Mouse (Mus musculus): ENCODE measurements around the gene Tmem52. TPM values are rescaled to one million over a fixed set of nuclear protein-coding genes. Genes with fewer than 3 reads are reported as not detected.

Gene Tmem52
- polyA plus RNA-seq, 1 experiment = not detected

DNA sequence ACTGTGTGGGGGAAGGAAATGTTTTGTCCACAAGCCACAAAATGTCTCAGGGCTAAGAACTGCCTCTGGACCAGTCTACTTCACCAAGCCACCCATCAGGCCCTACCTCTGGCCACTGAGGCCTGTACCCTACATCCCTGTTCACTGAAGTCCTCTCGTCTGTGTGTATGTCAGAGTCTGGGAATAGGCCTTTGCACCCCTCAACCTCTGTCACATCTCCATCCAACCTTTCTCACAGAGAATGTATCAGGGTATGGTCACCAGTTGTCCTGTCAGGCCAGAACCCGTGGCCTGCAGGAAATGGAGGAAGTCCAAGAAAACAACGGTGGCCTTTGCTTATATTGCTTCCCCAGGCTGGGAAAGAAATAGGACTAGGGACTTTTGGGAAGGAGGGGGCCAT, 16.6 kb downstream of the Tmem52 start:
- Histone ChIP-seq H3K27me3 (ENCODE audit: control insufficient read depth) (no peaks in the 10 kb centered on the region; the same call in 1 of the 2 replicates), H3K36me3 (ENCODE audit: control insufficient read depth) (no peaks in the 10 kb centered on the region), H3K4me3 (replicated peaks) (no peak overlapping the region), H3K9me3 (ENCODE audit: control insufficient read depth, low read length) (no peaks in the 10 kb centered on the region), H3K4me1 (ENCODE audit: control insufficient read depth) (peaks cover 53% of the 10 kb centered on the region)
- no peak for TF ChIP-seq TAL1 (IDR thresholded peaks at IDR 0.05; ENCODE audit: low read length)
- no peak for TF ChIP-seq GATA1 (IDR thresholded peaks at IDR 0.05; ENCODE audit: low read length)

DNA sequence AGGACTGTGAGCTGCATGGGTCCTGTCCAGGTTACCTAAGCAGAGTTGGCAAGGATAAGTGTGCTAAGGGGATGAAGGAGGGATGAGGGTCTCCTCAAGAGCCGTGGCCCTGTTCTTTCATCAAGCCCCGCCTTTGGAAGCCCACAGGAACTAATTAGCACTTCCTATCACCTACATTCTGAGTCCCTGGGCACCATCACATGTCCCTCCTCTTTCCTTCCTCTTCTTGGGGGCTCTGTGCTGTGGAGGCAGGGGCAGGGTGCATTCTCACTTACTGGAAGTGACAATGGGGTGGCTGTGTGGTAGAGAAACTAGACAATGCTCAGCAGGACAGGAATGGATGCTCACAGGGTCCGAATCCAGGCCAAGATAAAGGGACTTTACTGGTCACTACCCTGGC, 18.8 kb downstream of the Tmem52 start:
- H3K4me3 ChIP-seq (replicated peaks) = no peak overlapping the region
- H3K27me3 ChIP-seq (ENCODE audit: control insufficient read depth) = no peaks in the 10 kb centered on the region
- H3K4me1 ChIP-seq (ENCODE audit: control insufficient read depth) = peaks cover 62% of the 10 kb centered on the region
- no peaks in the 10 kb centered on the region for H3K9me3 ChIP-seq (ENCODE audit: control insufficient read depth, low read length)
- no peaks in the 10 kb centered on the region for H3K36me3 ChIP-seq (ENCODE audit: control insufficient read depth)
- no peak for TF ChIP-seq TAL1 (IDR thresholded peaks at IDR 0.05; ENCODE audit: low read length)
- no peak for TF ChIP-seq GATA1 (IDR thresholded peaks at IDR 0.05; ENCODE audit: low read length)

DNA sequence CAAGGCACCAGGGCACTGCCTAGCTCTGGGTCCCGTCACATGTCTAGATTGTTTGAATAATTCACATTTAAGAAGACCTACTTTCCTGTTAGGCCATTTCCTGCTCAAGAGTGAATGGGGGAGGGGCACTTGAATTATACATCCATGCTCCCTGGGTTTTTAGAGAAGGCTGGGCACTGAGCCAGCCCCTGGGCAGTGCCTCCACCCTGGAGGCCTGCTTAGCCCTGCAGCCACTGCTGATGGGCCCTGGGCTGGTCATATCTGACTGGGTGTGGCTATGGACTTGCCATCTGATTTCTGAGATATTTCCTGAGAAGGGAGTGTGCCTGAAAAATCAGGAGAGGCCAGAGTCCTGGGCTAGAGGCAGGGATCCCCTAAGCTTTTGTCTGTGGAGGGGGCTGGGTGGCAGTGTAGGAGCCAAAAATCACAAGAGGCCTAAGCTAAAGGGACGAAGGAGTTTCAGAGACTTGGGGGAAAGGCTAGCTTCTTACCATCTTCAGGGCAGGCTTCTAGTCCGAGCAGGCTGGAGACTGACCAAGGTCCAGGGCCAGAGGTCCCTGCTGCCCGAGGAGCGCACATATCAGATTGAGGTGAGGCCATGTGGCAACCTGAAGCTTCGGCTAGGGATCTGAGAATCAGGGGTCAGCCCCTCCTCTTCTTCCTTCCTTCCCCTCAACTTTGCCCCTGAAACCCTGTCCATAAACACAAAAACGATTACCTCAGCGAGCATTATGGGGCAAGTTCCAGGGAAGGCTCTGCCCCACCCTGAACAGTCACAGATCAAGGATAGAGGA, 19.5 kb downstream of the Tmem52 start:
- H3K36me3 ChIP-seq (ENCODE audit: control insufficient read depth) = no peaks in the 10 kb centered on the region
- no peaks in the 10 kb centered on the region for H3K27me3 ChIP-seq (ENCODE audit: control insufficient read depth)
- H3K4me3 ChIP-seq (replicated peaks) = peak overlapping the region; percentile 30
- no peaks in the 10 kb centered on the region for H3K9me3 ChIP-seq (ENCODE audit: control insufficient read depth, low read length)
- no peak for TF ChIP-seq GATA1 (IDR thresholded peaks at IDR 0.05; ENCODE audit: low read length)
- no peak for TF ChIP-seq TAL1 (IDR thresholded peaks at IDR 0.05; ENCODE audit: low read length)
- H3K4me1 ChIP-seq (ENCODE audit: control insufficient read depth) = peaks cover 66% of the 10 kb centered on the region

DNA sequence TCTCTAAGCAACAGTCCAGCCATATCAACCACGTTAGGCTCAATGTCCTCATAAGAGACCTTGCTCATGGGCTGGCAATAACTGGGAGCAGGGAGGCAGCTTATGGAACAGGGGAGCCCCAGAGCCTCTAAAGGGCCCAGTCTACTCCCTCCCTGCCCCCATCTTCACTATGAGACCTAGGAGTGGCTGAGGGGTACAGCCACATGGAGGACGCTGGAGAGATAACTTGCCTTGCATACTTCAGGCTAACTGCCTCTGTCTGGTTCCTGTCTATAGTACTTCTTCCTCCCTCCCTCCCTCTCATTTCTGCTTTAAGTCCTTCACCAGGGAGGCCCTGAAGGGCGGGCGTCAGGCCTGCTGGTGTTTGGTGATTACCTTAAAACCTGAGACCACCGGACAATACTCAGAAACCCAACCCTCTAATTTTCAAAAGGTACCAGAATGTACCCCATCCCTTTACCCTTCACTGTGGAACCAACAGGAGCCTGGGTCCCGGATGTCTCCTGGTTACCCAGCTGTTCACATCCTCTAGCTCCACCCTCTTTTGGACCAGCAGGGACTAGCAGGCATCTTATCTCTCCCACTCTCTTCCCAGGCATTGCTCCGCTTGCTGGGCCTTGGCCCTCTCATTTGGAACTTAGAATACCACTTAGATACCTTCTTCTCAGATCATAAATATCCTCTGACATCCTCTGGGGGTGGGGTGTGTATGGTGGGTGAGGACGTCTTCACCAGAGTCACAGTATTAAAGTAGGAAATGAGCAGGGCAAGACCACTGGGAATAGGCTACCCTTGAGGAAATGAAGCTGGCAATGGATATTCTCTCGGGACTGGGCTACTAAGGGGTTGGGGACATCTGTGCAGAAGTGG, 20.4 kb downstream of the Tmem52 start:
- H3K27me3 ChIP-seq (ENCODE audit: control insufficient read depth) = no peaks in the 10 kb centered on the region
- H3K36me3 ChIP-seq (ENCODE audit: control insufficient read depth) = no peaks in the 10 kb centered on the region
- H3K4me3 ChIP-seq (replicated peaks) = no peak overlapping the region
- TF ChIP-seq GATA1 (IDR thresholded peaks at IDR 0.05; ENCODE audit: low read length) (no peak), TAL1 (IDR thresholded peaks at IDR 0.05; ENCODE audit: low read length) (no peak)
- H3K4me1 ChIP-seq (ENCODE audit: control insufficient read depth) = peaks cover 73% of the 10 kb centered on the region
- no peaks in the 10 kb centered on the region for H3K9me3 ChIP-seq (ENCODE audit: control insufficient read depth, low read length)

DNA sequence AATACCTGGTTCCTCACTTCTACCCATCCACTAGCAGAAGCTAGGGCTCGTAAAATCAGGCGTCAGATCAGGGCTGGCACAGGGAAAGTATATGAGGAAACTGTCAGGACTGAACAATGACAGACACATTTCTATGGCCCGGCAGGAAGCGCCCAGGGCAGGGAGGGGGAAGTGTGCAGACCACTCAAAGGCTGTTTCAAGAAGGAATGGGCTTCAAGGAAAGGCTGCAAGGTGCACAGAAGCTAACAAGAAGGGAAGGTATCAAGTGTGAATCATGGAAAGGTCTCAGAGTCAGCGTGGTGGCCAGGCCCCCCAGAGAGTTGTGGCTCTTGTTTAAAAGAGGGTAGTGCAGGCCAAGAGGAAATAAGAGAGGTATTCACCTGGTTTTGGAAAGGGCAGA, 21.5 kb downstream of the Tmem52 start:
- TF ChIP-seq TAL1 (IDR thresholded peaks at IDR 0.05; ENCODE audit: low read length) = no peak
- no peak for TF ChIP-seq GATA1 (IDR thresholded peaks at IDR 0.05; ENCODE audit: low read length)
- H3K4me3 ChIP-seq (replicated peaks) = peak overlapping the region; percentile 92
- peaks cover 81% of the 10 kb centered on the region for H3K4me1 ChIP-seq (ENCODE audit: control insufficient read depth)
- H3K9me3 ChIP-seq (ENCODE audit: control insufficient read depth, low read length) = no peaks in the 10 kb centered on the region
- no peaks in the 10 kb centered on the region for H3K27me3 ChIP-seq (ENCODE audit: control insufficient read depth)
- peaks cover 2% of the 10 kb centered on the region for H3K36me3 ChIP-seq (ENCODE audit: control insufficient read depth)

DNA sequence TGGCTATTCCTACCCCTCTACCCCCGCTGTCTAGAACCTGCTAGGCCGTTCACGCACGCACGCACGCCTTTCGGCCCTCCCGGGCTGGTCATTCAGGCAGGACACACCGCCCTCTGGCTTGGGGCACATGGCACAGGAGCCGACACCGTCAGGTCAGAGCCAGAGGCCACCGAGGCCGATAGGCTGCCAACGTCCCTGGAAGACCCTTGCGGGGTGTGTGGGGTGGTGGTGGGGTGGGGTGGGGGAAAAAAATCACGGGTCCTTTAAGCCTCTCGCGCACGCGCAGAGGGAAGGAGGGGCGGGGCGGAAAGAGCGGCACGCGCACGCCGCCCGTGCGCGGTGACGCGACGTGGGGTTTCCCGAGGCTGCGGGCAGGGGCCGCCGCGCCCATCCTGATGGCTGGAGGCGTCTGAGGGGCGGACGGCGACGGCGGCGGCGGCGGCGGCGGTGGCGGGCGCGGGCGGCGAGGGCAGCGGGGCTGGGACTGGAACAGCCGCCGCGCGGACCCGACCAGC, 22.1 kb downstream of the Tmem52 start, which contains the start of gene Gnb1:
Gnb1 (plus strand) TSS at position 372 of the 515 bp plus-strand sequence.
- H3K9me3 ChIP-seq (ENCODE audit: control insufficient read depth, low read length) = no peaks in the 10 kb centered on the region
- no peak for TF ChIP-seq TAL1 (IDR thresholded peaks at IDR 0.05; ENCODE audit: low read length)
- no peak for TF ChIP-seq GATA1 (IDR thresholded peaks at IDR 0.05; ENCODE audit: low read length)

DNA sequence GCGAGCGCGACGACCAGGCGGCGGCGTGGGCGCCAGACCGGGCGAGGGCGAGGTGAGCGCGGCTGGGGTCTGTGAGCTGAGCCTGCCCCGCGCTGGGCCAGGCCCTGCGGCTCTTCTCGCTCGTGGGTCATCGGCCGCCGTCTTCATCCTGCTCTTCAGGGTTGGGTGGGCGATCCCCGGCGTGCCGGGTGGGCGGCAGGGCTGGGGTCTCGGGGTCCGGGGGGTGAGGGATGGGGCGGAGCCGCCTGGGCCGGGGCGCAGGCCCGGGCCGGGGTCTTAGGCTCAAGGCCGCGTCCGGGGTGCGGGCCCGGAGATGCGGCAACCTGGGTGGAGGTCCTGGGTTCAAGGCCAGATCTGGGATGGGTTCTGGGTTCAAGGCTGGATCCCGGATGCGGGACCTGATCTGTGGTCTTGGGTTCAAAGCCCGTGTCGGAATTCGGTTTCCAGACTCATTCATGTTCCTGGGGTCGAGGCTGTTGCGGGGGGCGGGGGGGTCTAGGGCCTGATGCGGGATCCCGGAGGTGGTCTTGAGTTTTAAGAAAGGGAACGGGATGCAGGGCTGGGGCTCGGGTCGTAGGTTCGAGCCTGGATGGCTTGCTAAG, 22.7 kb downstream of the Tmem52 start:
- TF ChIP-seq GATA1 (IDR thresholded peaks at IDR 0.05; ENCODE audit: low read length) (no peak), TAL1 (IDR thresholded peaks at IDR 0.05; ENCODE audit: low read length) (no peak)
- Histone ChIP-seq H3K4me3 (replicated peaks) (peak overlapping the region; percentile 92), H3K36me3 (ENCODE audit: control insufficient read depth) (peaks cover 8% of the 10 kb centered on the region), H3K4me1 (ENCODE audit: control insufficient read depth) (peaks cover 81% of the 10 kb centered on the region), H3K27me3 (ENCODE audit: control insufficient read depth) (no peaks in the 10 kb centered on the region), H3K9me3 (ENCODE audit: control insufficient read depth, low read length) (no peaks in the 10 kb centered on the region)

More for the DNA sequence above, 22.1 kb downstream of the Tmem52 start, which contains the start of gene Gnb1:
- H3K36me3 ChIP-seq (ENCODE audit: control insufficient read depth) = peaks cover 4% of the 10 kb centered on the region
- peak within 1 kb of the TSS; percentile 92 for H3K4me3 ChIP-seq (replicated peaks)
- peaks cover 82% of the 10 kb centered on the region for H3K4me1 ChIP-seq (ENCODE audit: control insufficient read depth)
- no peaks in the 10 kb centered on the region for H3K27me3 ChIP-seq (ENCODE audit: control insufficient read depth)

DNA sequence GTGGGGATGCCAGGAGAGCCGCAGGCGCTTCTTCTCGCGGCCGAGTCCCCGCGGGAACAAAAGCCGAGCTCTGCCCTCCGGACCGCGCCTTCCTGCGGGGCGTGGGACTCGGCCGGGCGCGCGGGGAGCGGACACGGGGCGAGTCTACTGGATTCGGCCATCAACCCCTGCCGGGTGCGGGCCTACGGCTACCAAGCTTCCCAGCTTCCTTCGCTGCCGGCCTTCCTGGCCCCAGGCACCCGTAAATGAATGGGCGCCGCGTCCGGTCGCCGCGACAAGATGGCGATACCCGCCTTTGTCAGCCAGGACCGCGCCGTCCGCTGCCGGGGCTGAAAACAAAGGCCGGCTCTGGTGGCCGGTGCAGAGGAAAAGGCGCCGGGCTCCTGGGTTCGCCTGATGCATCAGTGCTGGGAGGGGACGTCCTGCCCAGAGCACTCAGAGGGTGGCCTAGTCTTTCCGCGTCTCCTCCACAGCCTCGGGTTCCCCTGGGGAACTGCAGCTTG, 23.3 kb downstream of the Tmem52 start:
- Histone ChIP-seq H3K4me3 (replicated peaks) (peak overlapping the region; percentile 92), H3K4me1 (ENCODE audit: control insufficient read depth) (peaks cover 76% of the 10 kb centered on the region), H3K9me3 (ENCODE audit: control insufficient read depth, low read length) (no peaks in the 10 kb centered on the region), H3K36me3 (ENCODE audit: control insufficient read depth) (peaks cover 8% of the 10 kb centered on the region), H3K27me3 (ENCODE audit: control insufficient read depth) (no peaks in the 10 kb centered on the region)
- TF ChIP-seq GATA1 (IDR thresholded peaks at IDR 0.05; ENCODE audit: low read length) (no peak), TAL1 (IDR thresholded peaks at IDR 0.05; ENCODE audit: low read length) (no peak)

Data from erythroblast, embryonic 14.5 days (primary cell).